Comparison of ENCODE assay signal across 8 mouse cellular contexts in genomic region chr10:52704101-52705051, GRCm38 (mm10). TPM values are rescaled to one million over a fixed set of nuclear protein-coding genes. Genes with fewer than 3 reads are reported as not detected.
DNase-seq lines count a peak whose midpoint lies in the region; ATAC-seq and TF ChIP-seq lines count a peak whose summit lies in the region.

No protein-coding gene starts in this region.

- H3K4me1 ChIP-seq in heart, embryonic 10.5 days = peaks cover 13% of the 10 kb centered on the region
- H3K4me1 ChIP-seq in forebrain, postnatal 0 days (ENCODE audit: insufficient read depth) = 0 out of 2 replicates have a peak, but pooled peaks cover 6% of the 10 kb centered on the region
- peaks cover 4% of the 10 kb centered on the region; the same call in 1 of the 2 replicates for H3K4me1 ChIP-seq in intestine, embryonic 14.5 days (replicated peaks; ENCODE audit: control insufficient read depth, insufficient read depth, low read length)
- peaks cover 21% of the 10 kb centered on the region for H3K4me1 ChIP-seq in limb, embryonic 12.5 days (replicated peaks)
- H3K4me1 ChIP-seq in neural tube, embryonic 14.5 days (ENCODE audit: control insufficient read depth, insufficient read depth, low read length) = peaks cover 3% of the 10 kb centered on the region

- H3K4me3 ChIP-seq in heart, embryonic 10.5 days = peak overlapping the region; percentile 59
- peak overlapping the region; percentile 49 for H3K4me3 ChIP-seq in forebrain, postnatal 0 days (ENCODE audit: low read depth, low read length)
- H3K4me3 ChIP-seq in intestine, embryonic 14.5 days (ENCODE audit: low read depth, low read length) = peak overlapping the region; percentile 28
- peak overlapping the region; percentile 41 for H3K4me3 ChIP-seq in limb, embryonic 12.5 days (replicated peaks)
- peak overlapping the region; percentile 36 for H3K4me3 ChIP-seq in neural tube, embryonic 14.5 days (ENCODE audit: low read depth, low read length)

- ATAC-seq in forebrain, postnatal 0 days = peak; percentile 89
- ATAC-seq in intestine, embryonic 14.5 days (replicated peaks; ENCODE audit: low FRiP score, low TSS enrichment, low read depth) = peak; percentile 70
- peak; percentile 89 for ATAC-seq in limb, embryonic 12.5 days (ENCODE audit: insufficient number of reproducible peaks, insufficient read depth, low FRiP score, low TSS enrichment, low read depth)
- peak; percentile 88 for ATAC-seq in neural tube, embryonic 14.5 days (ENCODE audit: low read depth)

- no peaks in the 10 kb centered on the region for H3K9me3 ChIP-seq in heart, embryonic 10.5 days
- no peaks in the 10 kb centered on the region for H3K9me3 ChIP-seq in forebrain, postnatal 0 days (ENCODE audit: low read length)
- H3K9me3 ChIP-seq in intestine, embryonic 14.5 days (ENCODE audit: control insufficient read depth, low read length) = no peaks in the 10 kb centered on the region
- H3K9me3 ChIP-seq in limb, embryonic 12.5 days = no peaks in the 10 kb centered on the region
- H3K9me3 ChIP-seq in neural tube, embryonic 14.5 days (ENCODE audit: control insufficient read depth, low read length) = no peaks in the 10 kb centered on the region

- no peaks in the 10 kb centered on the region for H3K36me3 ChIP-seq in heart, embryonic 10.5 days
- H3K36me3 ChIP-seq in forebrain, postnatal 0 days (ENCODE audit: insufficient read depth) = no peaks in the 10 kb centered on the region
- H3K36me3 ChIP-seq in intestine, embryonic 14.5 days (ENCODE audit: control insufficient read depth, insufficient read depth, low read length) = no peaks in the 10 kb centered on the region
- H3K36me3 ChIP-seq in limb, embryonic 12.5 days = no peaks in the 10 kb centered on the region
- no peaks in the 10 kb centered on the region for H3K36me3 ChIP-seq in neural tube, embryonic 14.5 days (ENCODE audit: control insufficient read depth, insufficient read depth, low read length)

- peak overlapping the region; percentile 12; the same call in 1 of the 2 replicates for H3K27ac ChIP-seq in heart, embryonic 10.5 days
- H3K27ac ChIP-seq in forebrain, postnatal 0 days (ENCODE audit: low read depth, low read length) = peak overlapping the region; percentile 86
- no peak overlapping the region for H3K27ac ChIP-seq in intestine, embryonic 14.5 days (ENCODE audit: low read depth)
- peak overlapping the region; percentile 81 for H3K27ac ChIP-seq in limb, embryonic 12.5 days
- H3K27ac ChIP-seq in neural tube, embryonic 14.5 days (ENCODE audit: low read depth, low read length) = peak overlapping the region; percentile 86

- peak; percentile 74 for DNase-seq in heart, embryonic 10.5 days (ENCODE audit: low spot score)
- no peak for DNase-seq in heart, adult 9 months (ENCODE audit: low spot score in 2 of 2)
- peak; percentile 4 for DNase-seq in cerebellum, adult 11-12 months
- peak; percentile 77 for DNase-seq in forebrain, postnatal 0 days
- DNase-seq in intestine, embryonic 14.5 days (ENCODE audit: low spot score) = peak; percentile 74
- no peak for DNase-seq in thymus, postnatal 14 days

- 5% methylated on average over 31 of the region's 31 CpGs for WGBS in heart, embryonic 10.5 days
- WGBS in forebrain, postnatal 0 days = under 1% methylated on average over 31 of the region's 31 CpGs
- 4% methylated on average over 31 of the region's 31 CpGs for WGBS in intestine, embryonic 14.5 days
- WGBS in limb, embryonic 12.5 days = 3% methylated on average over 31 of the region's 31 CpGs
- WGBS in neural tube, embryonic 14.5 days = 1% methylated on average over 31 of the region's 31 CpGs

- peak overlapping the region; percentile 67 for H3K4me2 ChIP-seq in forebrain, postnatal 0 days (ENCODE audit: low read depth)
- H3K4me2 ChIP-seq in intestine, embryonic 14.5 days (ENCODE audit: low read length) = peak overlapping the region; percentile 53
- peak overlapping the region; percentile 78 for H3K4me2 ChIP-seq in limb, embryonic 12.5 days
- H3K4me2 ChIP-seq in neural tube, embryonic 14.5 days (ENCODE audit: low read depth, low read length) = peak overlapping the region; percentile 81

- H3K9ac ChIP-seq in forebrain, postnatal 0 days = peak overlapping the region; percentile 85
- H3K9ac ChIP-seq in intestine, embryonic 14.5 days (ENCODE audit: low read length) = peak overlapping the region; percentile 31; the same call in 1 of the 2 replicates
- peak overlapping the region; percentile 46 for H3K9ac ChIP-seq in limb, embryonic 12.5 days (replicated peaks)
- peak overlapping the region; percentile 56 for H3K9ac ChIP-seq in neural tube, embryonic 14.5 days (replicated peaks; ENCODE audit: low read depth, low read length)

- TF ChIP-seq CTCF in forebrain, postnatal 0 days (IDR thresholded peaks at IDR 0.05; ENCODE audit: low read depth) = no peak

- no peaks in the 10 kb centered on the region for H3K27me3 ChIP-seq in heart, embryonic 10.5 days (ENCODE audit: insufficient read depth, poor library complexity, severe bottlenecking)
- H3K27me3 ChIP-seq in forebrain, postnatal 0 days (ENCODE audit: insufficient read depth, low read length) = no peaks in the 10 kb centered on the region
- no peaks in the 10 kb centered on the region for H3K27me3 ChIP-seq in intestine, embryonic 14.5 days (replicated peaks; ENCODE audit: control insufficient read depth, insufficient read depth, low read length)
- no peaks in the 10 kb centered on the region for H3K27me3 ChIP-seq in limb, embryonic 12.5 days
- no peaks in the 10 kb centered on the region for H3K27me3 ChIP-seq in neural tube, embryonic 14.5 days (ENCODE audit: control insufficient read depth, insufficient read depth, low read length)

RNA-seq across cellular contexts. Expression of gene Slc35f1, which starts 14.0 kb away (rescaled TPM):
- polyA plus RNA-seq in heart, embryonic 10.5 days (2016; fragmentation: Nextera tagmentation; extraction: Ambion mirVana) = 1.3 TPM in 2 replicates
- total RNA-seq in forebrain, postnatal 0 days (2014; rRNA removed) = 107 and 110 TPM in 2 replicates
- 26.0 and 37.8 TPM in 2 replicates for polyA plus RNA-seq in forebrain, postnatal 0 days (2015; fragmentation: Nextera tagmentation; extraction: Ambion mirVana)
- polyA plus RNA-seq in intestine, embryonic 14.5 days (2014; fragmentation: Nextera tagmentation; extraction: Ambion mirVana) = 2.3 and 2.9 TPM in 2 replicates
- 3.3 and 3.4 TPM in 2 replicates for polyA plus RNA-seq in limb, embryonic 12.5 days (2016; fragmentation: Nextera tagmentation; extraction: Ambion mirVana)
- 28.5 and 33.1 TPM in 2 replicates for polyA plus RNA-seq in neural tube, embryonic 14.5 days (2014; fragmentation: Nextera tagmentation; extraction: Ambion mirVana)

Comparison
In these comparisons a context has a peak if more than half of its experiments do, and no peak if none do; other contexts are left out.
1. DNase-seq: peak in heart, embryonic 10.5 days (single experiment), cerebellum, adult 11-12 months (single experiment), forebrain, postnatal 0 days (single experiment) and intestine, embryonic 14.5 days (single experiment); none in heart, adult 9 months (0 of 2) and thymus, postnatal 14 days (single experiment).
2. H3K9ac ChIP-seq: peak in every context shown above with its lines; median percentile 85 in forebrain, postnatal 0 days; 56 in neural tube, embryonic 14.5 days; 46 in limb, embryonic 12.5 days; 31 in intestine, embryonic 14.5 days.
3. Peak in every context shown above with its lines, with median percentiles within 50 percentile points of each other: H3K4me3 ChIP-seq, ATAC-seq and H3K4me2 ChIP-seq.